Comparison of ENCODE assay signal across 21 mouse cellular contexts in genomic region chr11:40784326-40784725, GRCm38 (mm10). TPM values are rescaled to one million over a fixed set of nuclear protein-coding genes. Genes with fewer than 3 reads are reported as not detected.
DNase-seq lines count a peak whose midpoint lies in the region; ATAC-seq and TF ChIP-seq lines count a peak whose summit lies in the region.
"Had no signal": no experiment of that assay in that cellular context is flagged by ENCODE, and none has a peak within 500 bp of the region (broad histone marks: within the 10 kb centered on the region; RNA-seq: fewer than 3 reads in every experiment).

No protein-coding gene starts in this region.

- H3K36me3 ChIP-seq in forebrain, embryonic 14.5 days (ENCODE audit: control insufficient read depth, insufficient read depth, low read length): no peaks in the 10 kb centered on the region
- no peaks in the 10 kb centered on the region for H3K36me3 ChIP-seq in forebrain, embryonic 12.5 days (replicated peaks)
- H3K36me3 ChIP-seq in intestine, postnatal 0 days (ENCODE audit: control insufficient read depth, insufficient read depth): no peaks in the 10 kb centered on the region
- H3K36me3 ChIP-seq: hindbrain, embryonic 12.5 days; liver, embryonic 12.5 days; lung, embryonic 15.5 days; midbrain, embryonic 12.5 days; stomach, embryonic 15.5 days had no signal

- ATAC-seq in forebrain, embryonic 14.5 days: no peak; the same call in 1 of the 2 replicates
- no peak for ATAC-seq in forebrain, embryonic 12.5 days (ENCODE audit: low FRiP score)
- no peak for ATAC-seq in intestine, postnatal 0 days
- ATAC-seq: liver, embryonic 12.5 days had no signal

- H3K9me3 ChIP-seq in forebrain, embryonic 14.5 days (replicated peaks; ENCODE audit: control insufficient read depth, low read length): no peaks in the 10 kb centered on the region
- H3K9me3 ChIP-seq in forebrain, embryonic 12.5 days: no peaks in the 10 kb centered on the region
- H3K9me3 ChIP-seq in intestine, postnatal 0 days (ENCODE audit: control insufficient read depth): no peaks in the 10 kb centered on the region
- H3K9me3 ChIP-seq: hindbrain, embryonic 12.5 days; liver, embryonic 12.5 days; lung, embryonic 15.5 days; midbrain, embryonic 12.5 days; stomach, embryonic 15.5 days had no signal

- no peak overlapping the region for H3K9ac ChIP-seq in forebrain, embryonic 14.5 days (ENCODE audit: low read length)
- H3K9ac ChIP-seq in forebrain, embryonic 12.5 days: no peak overlapping the region
- no peak overlapping the region for H3K9ac ChIP-seq in intestine, postnatal 0 days (ENCODE audit: low read depth, low read length)
- H3K9ac ChIP-seq: hindbrain, embryonic 12.5 days; liver, embryonic 12.5 days; lung, embryonic 15.5 days; midbrain, embryonic 12.5 days; stomach, embryonic 15.5 days had no signal

- no peak overlapping the region for H3K4me3 ChIP-seq in forebrain, embryonic 14.5 days (ENCODE audit: low read depth, low read length)
- no peak overlapping the region for H3K4me3 ChIP-seq in forebrain, embryonic 12.5 days (replicated peaks)
- no peak overlapping the region for H3K4me3 ChIP-seq in intestine, postnatal 0 days (ENCODE audit: low read depth, low read length)
- H3K4me3 ChIP-seq: hindbrain, embryonic 12.5 days; liver, embryonic 12.5 days; lung, embryonic 15.5 days; midbrain, embryonic 12.5 days; stomach, embryonic 15.5 days had no signal

- no peaks in the 10 kb centered on the region for H3K27me3 ChIP-seq in forebrain, embryonic 14.5 days (replicated peaks; ENCODE audit: control insufficient read depth, insufficient read depth, low read length)
- H3K27me3 ChIP-seq in forebrain, embryonic 12.5 days: no peaks in the 10 kb centered on the region
- no peaks in the 10 kb centered on the region for H3K27me3 ChIP-seq in intestine, postnatal 0 days (replicated peaks; ENCODE audit: control insufficient read depth, insufficient read depth, low read length)
- H3K27me3 ChIP-seq: CH12.LX; hindbrain, embryonic 12.5 days; liver, embryonic 12.5 days; lung, embryonic 15.5 days; midbrain, embryonic 12.5 days; stomach, embryonic 15.5 days had no signal

- H3K27ac ChIP-seq in forebrain, embryonic 14.5 days (ENCODE audit: low read depth, low read length): no peak overlapping the region
- no peak overlapping the region for H3K27ac ChIP-seq in forebrain, embryonic 12.5 days
- H3K27ac ChIP-seq in intestine, postnatal 0 days (ENCODE audit: low read depth, low read length): no peak overlapping the region
- H3K27ac ChIP-seq: hindbrain, embryonic 12.5 days; liver, embryonic 12.5 days; lung, embryonic 15.5 days; midbrain, embryonic 12.5 days; stomach, embryonic 15.5 days had no signal

- no peak for TF ChIP-seq CTCF in intestine, postnatal 0 days (IDR thresholded peaks at IDR 0.05; ENCODE audit: low read depth)

- H3K4me2 ChIP-seq in forebrain, embryonic 14.5 days (ENCODE audit: low read length): no peak overlapping the region
- no peak overlapping the region for H3K4me2 ChIP-seq in forebrain, embryonic 12.5 days
- no peak overlapping the region for H3K4me2 ChIP-seq in intestine, postnatal 0 days (replicated peaks; ENCODE audit: low read depth)
- H3K4me2 ChIP-seq: hindbrain, embryonic 12.5 days; liver, embryonic 12.5 days; lung, embryonic 15.5 days; midbrain, embryonic 12.5 days; stomach, embryonic 15.5 days had no signal

- H3K4me1 ChIP-seq in forebrain, embryonic 14.5 days (ENCODE audit: control insufficient read depth, insufficient read depth, low read length): no peaks in the 10 kb centered on the region
- no peaks in the 10 kb centered on the region for H3K4me1 ChIP-seq in forebrain, embryonic 12.5 days
- H3K4me1 ChIP-seq in intestine, postnatal 0 days (replicated peaks; ENCODE audit: control insufficient read depth, insufficient read depth, low read length): no peaks in the 10 kb centered on the region
- H3K4me1 ChIP-seq: hindbrain, embryonic 12.5 days; liver, embryonic 12.5 days; lung, embryonic 15.5 days; midbrain, embryonic 12.5 days; stomach, embryonic 15.5 days had no signal

- WGBS in forebrain, embryonic 14.5 days: 70% methylated on average over 8 of the region's 8 CpGs
- WGBS in forebrain, embryonic 12.5 days: 79% methylated on average over 8 of the region's 8 CpGs
- 80% methylated on average over 8 of the region's 8 CpGs for WGBS in intestine, postnatal 0 days

- DNase-seq in forebrain, embryonic 14.5 days (ENCODE audit: low spot score): peak; percentile 43
- peak; percentile 27 to 37 for DNase-seq in right cerebral cortex, adult 2 months (ENCODE audit: low spot score in 2 of 2)
- DNase-seq in right cerebral cortex, postnatal 14 days: no peak
- peak; percentile 43 to 45 for DNase-seq in left cerebral cortex, adult 18-20 months (ENCODE audit: low spot score in 2 of 2)
- peak; percentile 76 for DNase-seq in telencephalon, adult 2 months (ENCODE audit: low read depth, low spot score)
- no peak for DNase-seq in thymus, postnatal 0 days (ENCODE audit: low spot score)
- DNase-seq: cerebellum, adult 11 months; cerebellum, postnatal 36 days; gastrocnemius, postnatal 25 days; heart, postnatal 10 days; kidney, adult 11 months; kidney, postnatal 10 days; thymus, postnatal 14 days had no signal

RNA-seq across cellular contexts. Expression of gene Ccng1, which starts 29.2 kb away (rescaled TPM):
- polyA plus RNA-seq in forebrain, embryonic 14.5 days (2014; fragmentation: Nextera tagmentation; extraction: Ambion mirVana): 31.7 and 39.0 TPM in 2 replicates
- 35.4 and 37.7 TPM in 2 replicates for polyA plus RNA-seq in forebrain, embryonic 12.5 days (2016; fragmentation: Nextera tagmentation; extraction: Ambion mirVana)
- total RNA-seq in left cerebral cortex, adult 18-20 months (2021): 10 to 100 TPM; 69.5 to 85.5 TPM
- polyA plus RNA-seq in thymus, postnatal 0 days (2015; fragmentation: Nextera tagmentation; extraction: Ambion mirVana): 49.5 and 53.0 TPM in 2 replicates
- polyA plus RNA-seq in intestine, postnatal 0 days (2015; fragmentation: Nextera tagmentation; extraction: Ambion mirVana): 42.0 and 44.1 TPM in 2 replicates

RNA-seq across cellular contexts. Expression of gene Nudcd2, which starts 50.9 kb away (rescaled TPM):
- 87.3 and 98.2 TPM in 2 replicates for polyA plus RNA-seq in forebrain, embryonic 14.5 days (2014; fragmentation: Nextera tagmentation; extraction: Ambion mirVana)
- polyA plus RNA-seq in forebrain, embryonic 12.5 days (2016; fragmentation: Nextera tagmentation; extraction: Ambion mirVana): 151 and 171 TPM in 2 replicates
- total RNA-seq in left cerebral cortex, adult 18-20 months (2021): 10 to 100 TPM; 17.0 to 19.5 TPM
- 144 and 146 TPM in 2 replicates for polyA plus RNA-seq in thymus, postnatal 0 days (2015; fragmentation: Nextera tagmentation; extraction: Ambion mirVana)
- 70.3 and 71.2 TPM in 2 replicates for polyA plus RNA-seq in intestine, postnatal 0 days (2015; fragmentation: Nextera tagmentation; extraction: Ambion mirVana)

RNA-seq across cellular contexts. Expression of gene Hmmr, which starts 51.1 kb away (rescaled TPM):
- 21.0 and 21.1 TPM in 2 replicates for polyA plus RNA-seq in forebrain, embryonic 14.5 days (2014; fragmentation: Nextera tagmentation; extraction: Ambion mirVana)
- polyA plus RNA-seq in forebrain, embryonic 12.5 days (2016; fragmentation: Nextera tagmentation; extraction: Ambion mirVana): 64.3 and 68.3 TPM in 2 replicates
- total RNA-seq in left cerebral cortex, adult 18-20 months (2021): under 1 TPM; 0.14 to 0.33 TPM
- 47.1 and 51.6 TPM in 2 replicates for polyA plus RNA-seq in thymus, postnatal 0 days (2015; fragmentation: Nextera tagmentation; extraction: Ambion mirVana)
- polyA plus RNA-seq in intestine, postnatal 0 days (2015; fragmentation: Nextera tagmentation; extraction: Ambion mirVana): 8.3 and 8.7 TPM in 2 replicates

Comparison
In these comparisons a context has a peak if more than half of its experiments do, and no peak if none do; other contexts are left out.
1. DNase-seq: peak in forebrain, embryonic 14.5 days (single experiment), right cerebral cortex, adult 2 months (2 of 2), left cerebral cortex, adult 18-20 months (2 of 2) and telencephalon, adult 2 months (single experiment); none in right cerebral cortex, postnatal 14 days (single experiment) and thymus, postnatal 0 days (single experiment).